Mouse (Mus musculus): ENCODE results near the gene Zc2hc1b.
"Not testable (repeated sequence)": the region's sequence is repeated elsewhere in the genome, so short reads cannot be mapped to it uniquely, and the experiment has no call there.

The Zc2hc1b gene

GRCm38 (mm10) chr10:13177973-13178624, at the start of gene Zc2hc1b:
Gene Zc2hc1b (minus strand): TSS chr10:13178023.
- no peak for DNase-seq

GRCm38 (mm10) chr10:13225377-13226063, 47.7 kb upstream of the Zc2hc1b start:
- no peak for DNase-seq

DNA sequence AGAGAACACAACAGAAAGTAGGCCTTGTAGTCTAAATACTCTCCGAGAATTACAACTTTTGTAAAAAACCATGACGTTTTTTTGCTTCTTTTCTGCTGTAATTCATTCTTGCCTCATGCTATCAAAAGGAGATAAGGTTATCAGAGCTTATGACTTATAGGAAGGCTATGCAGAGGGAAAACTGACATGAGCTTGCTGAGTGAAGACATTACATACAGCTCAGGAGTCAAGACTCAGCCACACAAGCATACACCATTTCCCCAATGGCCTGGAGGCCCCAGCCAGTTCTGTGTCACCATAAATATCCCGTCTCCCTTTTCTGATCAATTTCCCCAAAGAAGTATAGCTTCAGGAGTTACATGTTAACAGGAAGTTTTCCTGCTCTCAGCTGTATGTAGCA, 44.3 kb upstream of the Zc2hc1b start:
- no peak for DNase-seq

DNA sequence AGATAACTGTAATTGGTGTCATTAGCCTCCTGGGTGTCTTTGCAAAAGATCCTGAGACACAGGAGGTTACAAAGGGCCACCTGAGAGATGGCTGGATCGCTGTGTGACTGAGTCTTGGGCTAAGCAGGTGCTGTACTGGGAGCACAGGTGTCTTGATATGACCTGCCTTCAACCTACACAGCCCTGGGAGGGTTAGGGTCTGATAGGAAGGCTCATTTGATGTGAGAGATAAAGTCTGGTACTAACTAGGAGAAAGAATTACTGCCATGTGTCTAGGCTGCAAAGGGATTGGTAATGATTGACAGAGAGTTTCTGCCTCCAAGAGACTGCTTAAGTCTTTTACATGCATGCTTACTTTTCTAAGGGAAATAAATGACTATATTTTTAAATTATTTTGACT, 42.2 kb upstream of the Zc2hc1b start:
- no peak for DNase-seq

- DNase-seq = no peak
Measured at GRCm38 (mm10) chr10:13213956-13214355, 36.1 kb upstream of the Zc2hc1b start.

DNA sequence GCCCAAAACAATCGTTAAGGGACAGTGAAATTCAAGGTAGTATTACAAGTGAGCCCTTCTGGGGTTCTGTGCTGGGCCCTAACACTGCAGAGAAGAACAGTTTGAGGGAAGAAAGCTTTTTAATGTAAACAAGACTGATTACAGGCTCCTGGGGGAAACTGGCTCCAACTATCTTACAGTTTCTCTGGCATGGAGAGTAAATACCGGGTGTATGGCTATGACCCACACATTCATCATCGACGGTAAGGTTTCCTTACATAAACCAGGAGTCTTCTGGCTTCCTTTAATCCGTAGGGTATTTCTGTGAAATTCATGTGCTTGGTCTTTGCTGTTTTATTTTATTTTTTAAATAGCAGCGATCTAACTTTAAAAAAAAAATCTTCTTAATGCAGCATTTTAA, 35.0 kb upstream of the Zc2hc1b start:
- no peak for DNase-seq

GRCm38 (mm10) chr10:13212326-13212725, 34.5 kb upstream of the Zc2hc1b start:
- no peak for DNase-seq

- DNase-seq = no peak
Measured at GRCm38 (mm10) chr10:13209930-13210637, 32.3 kb upstream of the Zc2hc1b start.

GRCm38 (mm10) chr10:13209506-13209905, 31.7 kb upstream of the Zc2hc1b start:
- DNase-seq = no peak

DNA sequence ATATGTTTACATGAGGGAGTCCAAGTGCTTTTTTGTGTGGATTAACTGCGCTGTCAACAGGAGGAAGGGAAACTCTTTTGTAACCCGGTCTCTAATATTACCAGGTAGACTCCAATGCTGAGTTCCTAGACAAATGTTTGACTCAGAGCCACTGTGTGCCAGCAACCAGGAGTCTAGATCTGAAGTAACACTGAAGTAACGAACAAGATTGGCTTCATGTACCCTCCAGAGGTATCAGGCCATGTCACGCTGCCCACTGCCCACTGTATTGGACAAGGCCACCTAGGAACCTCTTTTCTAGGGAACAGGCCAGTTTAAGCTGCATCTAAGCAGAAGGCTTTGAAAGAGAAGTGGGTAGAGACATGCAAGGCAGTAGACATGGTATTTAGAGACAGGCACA, 31.2 kb upstream of the Zc2hc1b start:
- no peak for DNase-seq

DNA sequence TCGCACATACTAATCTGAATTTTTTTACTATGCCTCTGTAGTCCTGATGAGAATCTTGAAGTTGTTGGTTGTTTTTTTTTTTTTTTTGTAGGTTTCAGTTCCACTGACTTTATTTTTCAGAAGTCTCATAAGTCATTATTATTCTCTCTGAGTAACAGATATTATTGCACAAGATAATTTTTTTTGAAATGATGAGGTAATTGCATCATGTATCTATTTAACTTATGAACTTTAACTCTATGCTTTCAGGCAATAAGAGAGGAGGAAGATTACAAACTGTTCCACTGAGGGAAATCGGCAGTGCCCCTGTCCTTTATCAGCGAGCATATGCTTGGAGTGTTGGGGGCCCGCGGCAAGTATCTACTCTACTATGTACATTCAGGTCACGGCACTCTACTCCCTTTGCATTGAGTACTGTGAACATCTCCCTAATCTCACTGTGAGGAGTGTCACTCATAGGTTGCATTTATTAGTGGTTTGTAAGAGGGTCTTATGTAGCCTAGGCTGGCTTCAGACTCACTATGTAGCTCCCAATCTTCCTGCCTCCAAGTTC, 24.0 kb upstream of the Zc2hc1b start:
- no peak for DNase-seq

- DNase-seq = no peak
Measured at GRCm38 (mm10) chr10:13200862-13201261, 23.0 kb upstream of the Zc2hc1b start.

DNA sequence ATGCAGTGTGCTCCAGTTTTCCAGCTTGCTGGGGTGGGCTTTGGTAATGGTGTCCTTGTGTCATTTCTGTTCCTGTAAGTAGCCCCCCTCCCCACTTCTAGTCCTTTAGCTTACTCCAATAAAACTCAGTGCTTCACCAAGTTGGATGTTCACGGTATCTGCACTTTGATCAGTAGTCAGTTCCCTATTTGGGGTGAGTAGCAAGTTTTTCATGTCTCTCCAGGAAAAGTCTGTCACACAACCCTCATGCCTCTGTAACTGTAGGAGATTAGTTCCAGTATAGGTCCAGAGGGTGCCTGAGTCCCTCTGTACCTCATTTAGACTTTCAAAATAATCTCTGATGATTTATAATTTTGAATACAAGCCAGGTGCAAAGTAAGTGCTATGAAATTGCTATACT, 21.4 kb upstream of the Zc2hc1b start:
- no peak for DNase-seq

GRCm38 (mm10) chr10:13196872-13197507, 19.2 kb upstream of the Zc2hc1b start:
- no peak for DNase-seq

- DNase-seq = not testable (repeated sequence)
Measured at GRCm38 (mm10) chr10:13193496-13193895, 15.7 kb upstream of the Zc2hc1b start.

GRCm38 (mm10) chr10:13192731-13193351, 15.0 kb upstream of the Zc2hc1b start, which contains the start of gene Ltv1:
Gene Ltv1 (minus strand): TSS chr10:13193168.
- DNase-seq = peak; percentile 97

DNA sequence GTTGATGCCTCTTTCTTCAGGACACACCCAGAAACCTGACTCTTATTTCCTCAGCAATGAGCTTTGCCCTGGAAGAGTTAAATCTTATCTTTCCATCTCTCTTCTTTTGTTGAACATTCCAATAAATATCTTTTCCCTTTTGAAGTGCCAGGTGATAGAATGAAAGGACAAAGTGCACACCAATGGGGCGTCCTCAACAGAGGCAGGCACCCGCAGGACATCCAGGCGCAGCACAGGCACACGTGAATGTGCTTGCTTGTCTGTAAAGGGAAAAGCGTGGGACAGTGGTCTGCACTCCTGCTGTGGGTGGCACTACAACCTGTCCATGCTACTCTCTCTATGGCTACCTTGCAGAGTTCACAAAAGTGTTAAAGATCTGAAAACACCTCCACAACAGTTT, 12.1 kb upstream of the Zc2hc1b start:
- no peak for DNase-seq

DNA sequence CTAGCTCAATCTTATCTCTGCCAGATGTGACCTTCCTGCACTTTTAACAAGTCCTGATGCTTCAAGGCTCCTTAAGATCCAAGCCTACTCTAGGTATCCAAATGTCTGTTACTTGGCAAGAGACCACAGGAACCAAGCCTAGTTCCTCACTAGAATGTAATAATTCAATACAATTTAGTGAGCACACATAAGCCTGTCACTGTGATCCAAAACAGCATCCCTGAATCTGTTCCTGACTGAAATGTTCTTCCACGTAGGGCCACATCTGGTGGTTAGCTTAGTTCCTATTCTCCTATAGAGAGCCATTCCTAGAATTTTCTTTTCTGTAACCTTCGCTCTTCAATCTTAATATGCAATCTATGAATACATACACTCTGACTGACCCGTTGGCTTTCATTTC, 8.9 kb upstream of the Zc2hc1b start:
- DNase-seq = no peak

DNA sequence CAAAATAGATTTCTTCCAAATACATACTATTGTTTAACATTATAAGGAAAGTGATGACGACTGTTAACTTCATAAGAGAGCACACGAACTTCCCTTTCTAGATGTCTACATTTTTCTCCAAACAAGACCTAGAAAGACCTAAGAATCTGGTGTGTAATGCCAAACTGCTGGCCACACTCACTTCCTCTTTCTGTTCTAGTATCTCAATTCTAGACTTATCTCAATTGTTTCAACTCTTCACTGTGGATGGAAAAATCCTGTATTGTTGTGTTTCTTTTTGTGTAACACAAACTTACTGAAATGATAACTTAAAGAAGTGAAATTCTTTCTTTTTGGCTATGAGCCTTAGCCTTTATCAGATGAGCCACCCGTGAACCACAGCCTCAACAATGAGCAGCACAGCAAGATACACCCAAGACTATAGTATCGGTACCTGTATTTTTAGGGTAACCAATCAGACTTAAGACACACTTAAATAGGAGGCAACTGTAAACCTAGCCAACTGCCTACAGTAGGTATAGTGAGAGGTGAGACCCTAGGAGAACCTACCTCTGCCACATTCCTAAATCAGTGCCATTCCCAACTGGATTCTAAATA, 6.4 kb upstream of the Zc2hc1b start:
- peak in 1 of 2 experiments; percentile 12 for DNase-seq

DNA sequence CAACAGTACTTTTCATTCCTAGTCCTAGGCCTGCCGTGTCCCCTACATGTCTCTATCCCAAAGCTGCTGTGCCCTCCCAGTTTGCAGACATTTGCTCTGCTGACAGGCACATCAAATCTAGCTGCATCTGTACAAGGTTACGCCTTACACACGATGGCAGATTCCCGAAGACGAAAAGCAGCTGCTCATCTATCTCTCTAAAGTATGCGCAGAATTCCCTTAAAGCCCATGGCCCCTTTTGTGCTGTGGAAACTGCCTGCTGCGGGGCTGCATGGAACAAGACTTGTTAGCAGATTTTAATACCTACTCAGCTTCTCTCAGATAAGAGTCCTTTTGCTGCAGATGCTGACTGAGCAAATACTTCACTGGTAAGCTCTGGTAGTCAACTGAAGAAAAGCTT, 2.4 kb upstream of the Zc2hc1b start:
- DNase-seq = no peak

DNA sequence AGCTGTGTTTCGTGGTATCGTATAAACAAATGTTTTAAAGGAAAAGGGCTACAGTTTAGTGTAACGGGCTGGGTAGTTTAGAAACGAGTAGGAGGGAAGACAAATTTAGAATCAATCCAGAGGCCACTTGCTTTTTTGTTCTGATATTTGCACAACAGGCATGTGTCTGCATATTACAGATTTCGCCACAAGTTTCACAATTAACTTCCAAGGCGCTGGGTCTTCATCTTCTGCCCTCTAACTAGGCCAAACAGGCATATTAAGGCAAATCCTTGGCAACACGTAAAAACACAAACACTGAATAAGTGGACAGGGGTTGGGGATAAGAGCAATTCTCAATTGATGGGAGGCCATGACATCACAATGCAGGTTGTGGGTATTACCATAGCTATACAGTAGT, 2.0 kb downstream of the Zc2hc1b start:
- no peak for DNase-seq

GRCm38 (mm10) chr10:13172798-13173221, 5.0 kb downstream of the Zc2hc1b start:
- DNase-seq = no peak

All from B cell, adult 2 months (primary cell).